Mouse (Mus musculus): ENCODE measurements around the gene Cyp4f17.

DNA sequence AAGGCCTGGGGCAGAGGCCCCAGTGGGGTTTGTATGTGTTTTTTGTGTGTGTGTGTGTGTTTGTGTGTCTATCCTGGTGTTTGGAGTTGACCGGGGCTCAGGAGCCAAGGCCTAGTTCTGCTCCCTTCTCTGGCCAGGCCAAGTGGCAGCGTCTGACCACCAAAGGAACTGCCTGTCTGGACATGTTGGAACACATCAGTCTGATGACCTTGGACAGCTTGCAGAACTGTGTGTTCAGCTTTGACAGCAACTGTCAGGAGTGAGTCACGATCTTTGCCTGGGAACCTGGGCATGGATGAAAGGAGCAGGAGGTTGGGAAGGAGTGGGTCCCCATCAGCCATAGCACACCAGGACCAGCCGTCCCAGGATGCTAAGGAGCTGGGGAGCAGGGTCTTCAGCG is 16.1 kb downstream of the Cyp4f17 start:
- TF ChIP-seq CTCF (IDR thresholded peaks at IDR 0.05; ENCODE audit: control insufficient read depth, insufficient read depth, insufficient replicate concordance, low read depth, low read length) = no peak
- TF ChIP-seq POLR2A (IDR thresholded peaks at IDR 0.05; ENCODE audit: control insufficient read depth, low read depth, low read length) = no peak
